Mouse (Mus musculus): Measurements from ENCODE around the gene Dstn.

The Dstn gene

GRCm38 (mm10) chr2:143914221-143914620, 899 bp upstream of the Dstn start:
- in situ Hi-C loops (cut with MboI; ENCODE audit: unreplicated experiment in 2 of 2): loop anchor here in 1 of 2 experiments (5.0 kb wide), 1 partner anchor 77 kb away; no protein-coding TSS in a partner anchor

- in situ Hi-C loops (cut with MboI; ENCODE audit: unreplicated experiment in 2 of 2): no loop called here
Observed at GRCm38 (mm10) chr2:143915600-143916135, 548 bp downstream of the Dstn start.

GRCm38 (mm10) chr2:143916229-143916628, 1.1 kb downstream of the Dstn start:
- in situ Hi-C loops (cut with MboI; ENCODE audit: unreplicated experiment in 2 of 2): no loop called here

- in situ Hi-C loops (cut with MboI; ENCODE audit: unreplicated experiment in 2 of 2): no loop called here
Observed at GRCm38 (mm10) chr2:143917622-143918021, 2.5 kb downstream of the Dstn start.

- in situ Hi-C loops (cut with MboI; ENCODE audit: unreplicated experiment in 2 of 2): no loop called here
Observed at GRCm38 (mm10) chr2:143918831-143919502, 3.8 kb downstream of the Dstn start.

- in situ Hi-C loops (cut with MboI; ENCODE audit: unreplicated experiment in 2 of 2): no loop called here
Observed at GRCm38 (mm10) chr2:143924085-143924484, 9.0 kb downstream of the Dstn start.

- in situ Hi-C loops (cut with MboI; ENCODE audit: unreplicated experiment in 2 of 2): no loop called here
Observed at GRCm38 (mm10) chr2:143925826-143926225, 10.7 kb downstream of the Dstn start.

GRCm38 (mm10) chr2:143929607-143930311, 14.6 kb downstream of the Dstn start:
- in situ Hi-C loops (cut with MboI; ENCODE audit: unreplicated experiment in 2 of 2): no loop called here

- in situ Hi-C loops (cut with MboI; ENCODE audit: unreplicated experiment in 2 of 2): no loop called here
Observed at GRCm38 (mm10) chr2:143932340-143932873, 17.3 kb downstream of the Dstn start.

- in situ Hi-C loops (cut with MboI; ENCODE audit: unreplicated experiment in 2 of 2): no loop called here
Observed at GRCm38 (mm10) chr2:143933516-143933915, 18.4 kb downstream of the Dstn start.

- in situ Hi-C loops (cut with MboI; ENCODE audit: unreplicated experiment in 2 of 2): no loop called here
Observed at GRCm38 (mm10) chr2:143934439-143934838, 19.3 kb downstream of the Dstn start.

GRCm38 (mm10) chr2:143937861-143938260, 22.7 kb downstream of the Dstn start:
- in situ Hi-C loops (cut with MboI; ENCODE audit: unreplicated experiment in 2 of 2): no loop called here

- in situ Hi-C loops (cut with MboI; ENCODE audit: unreplicated experiment in 2 of 2): no loop called here
Observed at GRCm38 (mm10) chr2:143940406-143940805, 25.3 kb downstream of the Dstn start.

- in situ Hi-C loops (cut with MboI; ENCODE audit: unreplicated experiment in 2 of 2): no loop called here
Observed at GRCm38 (mm10) chr2:143944796-143945195, 29.7 kb downstream of the Dstn start.

- in situ Hi-C loops (cut with MboI; ENCODE audit: unreplicated experiment in 2 of 2): no loop called here
Observed at GRCm38 (mm10) chr2:143945466-143946075, 30.5 kb downstream of the Dstn start.

- in situ Hi-C loops (cut with MboI; ENCODE audit: unreplicated experiment in 2 of 2): no loop called here
Observed at GRCm38 (mm10) chr2:143946399-143946798, 31.3 kb downstream of the Dstn start.

GRCm38 (mm10) chr2:143947981-143948380, 32.9 kb downstream of the Dstn start:
- in situ Hi-C loops (cut with MboI; ENCODE audit: unreplicated experiment in 2 of 2): no loop called here

- in situ Hi-C loops (cut with MboI; ENCODE audit: unreplicated experiment in 2 of 2): no loop called here
Observed at GRCm38 (mm10) chr2:143948416-143948815, 33.3 kb downstream of the Dstn start.

GRCm38 (mm10) chr2:143949217-143949616, 34.1 kb downstream of the Dstn start:
- in situ Hi-C loops (cut with MboI; ENCODE audit: unreplicated experiment in 2 of 2): no loop called here

GRCm38 (mm10) chr2:143950290-143951027, 35.3 kb downstream of the Dstn start:
- in situ Hi-C loops (cut with MboI; ENCODE audit: unreplicated experiment in 2 of 2): loop anchor here (25.0 kb wide), 1 partner anchor 838 kb away; no protein-coding TSS in a partner anchor
